Mouse (Mus musculus) gastrocnemius, postnatal 36 days (tissue): ENCODE data around the gene Pla2g3. TPM values are rescaled to one million over a fixed set of nuclear protein-coding genes. Genes with fewer than 3 reads are reported as not detected.

Source experiments
- DNase-seq, 2 experiments: peaks; one replicate each; pipeline ENCODE4 v3.0.0; 2022
- intact Hi-C: fragments of 180-260 bp; cut with DNase I; formaldehyde crosslinking; loops from one replicate; pipeline ENCODE4 v1.15.1; 2025
- total RNA-seq, 2 experiments: library from RNA; stranded (reverse); gene quantifications; 2 replicates each; pipeline ENCODE4 v1.2.3; 2021

Pla2g3 gene
- total RNA-seq, 2 experiments from 2014 or later = 0.10 TPM; not detected in 1

DNA sequence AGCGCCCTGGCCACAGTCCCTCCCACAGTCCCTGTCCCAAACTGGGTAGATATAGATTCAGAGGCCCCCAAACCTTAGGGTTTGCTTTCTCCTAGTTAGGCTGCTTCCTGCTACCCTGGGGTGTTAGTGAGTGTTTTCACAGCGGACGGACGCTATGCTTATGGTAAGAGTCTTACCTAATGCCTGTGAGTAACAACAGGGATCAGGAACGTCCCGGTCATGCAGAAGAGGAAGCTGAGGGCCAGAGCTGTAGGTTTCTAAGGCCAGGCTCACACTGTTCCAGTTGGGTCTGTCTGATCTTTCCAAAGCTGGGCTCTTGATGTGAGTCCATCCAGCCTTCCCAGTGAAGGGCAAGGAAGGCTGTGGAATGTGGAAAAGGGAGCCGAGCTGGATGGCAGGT is 1.7 kb upstream of the Pla2g3 start:
- DNase-seq = no peak
- intact Hi-C loops = no loop called here

DNA sequence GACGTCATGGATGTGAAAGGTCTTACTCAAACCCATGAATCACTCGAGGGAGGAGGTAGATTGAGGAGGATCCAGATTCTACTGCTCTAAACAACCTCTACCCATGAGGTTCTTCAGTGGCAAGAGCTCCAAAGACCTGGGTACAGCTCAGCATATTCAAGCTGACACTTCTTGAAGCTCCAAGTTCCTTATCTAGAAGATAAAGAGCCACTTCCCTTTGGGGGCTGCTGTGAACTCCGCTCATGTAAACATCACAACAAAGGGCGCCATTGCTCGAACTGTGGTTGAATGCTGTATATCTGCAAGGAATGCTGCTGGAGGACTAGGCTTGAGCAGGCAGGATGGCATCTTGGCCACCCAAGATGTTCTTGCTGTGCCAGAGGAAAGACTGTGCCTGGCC is 952 bp downstream of the Pla2g3 start:
- DNase-seq = no peak
- intact Hi-C loops = no loop called here

DNA sequence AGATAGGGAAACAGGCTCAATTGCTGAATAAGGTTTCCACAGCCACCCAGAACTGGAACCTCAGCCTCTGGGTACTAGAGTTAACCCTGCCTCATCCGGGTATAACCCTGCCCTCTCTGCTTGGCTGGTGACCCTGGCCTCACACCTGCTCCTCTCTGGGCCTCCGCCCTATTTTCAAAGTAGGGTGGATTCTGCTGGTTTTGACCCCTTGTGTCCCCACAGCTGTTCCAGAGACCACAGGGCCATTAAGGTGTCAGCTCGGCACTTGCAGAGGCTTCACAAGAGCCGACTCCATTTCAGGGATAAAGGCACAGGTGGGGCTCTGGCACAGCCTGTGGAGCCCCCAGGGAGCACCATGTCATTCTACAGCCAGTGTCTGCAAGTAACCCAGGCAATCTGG is 4.7 kb downstream of the Pla2g3 start:
- intact Hi-C loops = no loop called here

DNA sequence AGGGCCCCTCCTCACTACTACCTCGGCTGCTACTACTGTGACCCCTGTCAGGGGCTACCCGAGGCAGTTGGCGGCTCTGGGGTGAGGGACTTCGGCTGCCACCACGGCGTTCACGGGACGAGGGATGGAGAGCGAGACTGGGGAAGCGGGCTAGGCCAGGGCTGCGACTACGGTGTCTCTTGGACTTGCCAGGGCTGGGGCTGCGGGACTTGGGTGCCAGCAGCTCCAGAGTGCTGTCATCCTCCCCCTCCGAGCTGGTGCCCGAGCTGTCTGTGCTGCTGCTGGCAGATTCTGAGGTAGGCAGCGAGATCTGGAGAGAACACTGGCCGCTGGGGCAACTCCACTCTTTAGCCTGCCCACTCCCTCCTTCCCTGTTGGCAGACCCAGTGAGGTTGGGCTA is 6.8 kb downstream of the Pla2g3 start:
- intact Hi-C loops = no loop called here
- no peak for DNase-seq

More for the DNA sequence above, 4.7 kb downstream of the Pla2g3 start:
- no peak for DNase-seq

DNA sequence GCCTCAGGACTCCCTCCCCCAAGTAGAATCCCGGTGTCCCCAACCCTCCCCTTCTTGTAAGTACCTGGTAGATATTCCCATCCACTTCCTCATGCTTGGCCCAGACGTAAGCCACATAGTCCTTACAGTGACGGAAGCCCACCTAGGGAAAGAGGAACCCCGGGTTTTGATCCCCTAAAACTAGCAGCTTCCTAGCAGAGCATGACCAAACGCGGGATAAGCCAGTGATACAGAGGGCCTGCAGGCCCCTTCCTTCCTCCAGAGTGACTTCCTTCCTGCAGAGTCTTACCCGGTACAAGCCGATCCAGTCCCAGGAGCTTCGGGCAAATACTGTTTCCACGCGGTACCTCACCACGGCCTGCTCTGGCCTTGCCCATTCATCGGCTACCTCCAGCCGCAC is 7.4 kb downstream of the Pla2g3 start:
- intact Hi-C loops = no loop called here

DNA sequence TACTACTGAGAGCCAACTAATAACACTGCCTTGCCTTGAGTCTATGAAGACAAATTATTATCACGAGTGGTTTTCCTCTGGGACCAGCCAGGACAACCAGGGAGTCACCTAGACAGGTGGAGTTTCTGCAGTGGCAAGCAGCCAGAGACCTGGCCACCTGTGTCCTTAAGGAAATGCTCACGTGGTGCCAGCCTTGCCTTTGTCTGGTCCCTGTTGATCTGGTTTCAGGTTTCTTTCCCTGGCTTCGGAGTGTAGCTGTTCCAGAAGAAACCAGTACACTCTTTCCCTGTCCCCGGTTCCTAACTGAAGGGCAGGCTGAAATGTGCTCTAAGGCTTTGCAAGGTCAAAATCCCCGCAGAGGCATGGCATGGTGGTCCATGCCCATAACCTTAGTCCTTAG is 8.7 kb downstream of the Pla2g3 start:
- intact Hi-C loops = no loop called here
- no peak for DNase-seq

More for the DNA sequence above, 7.4 kb downstream of the Pla2g3 start:
- DNase-seq = no peak

DNA sequence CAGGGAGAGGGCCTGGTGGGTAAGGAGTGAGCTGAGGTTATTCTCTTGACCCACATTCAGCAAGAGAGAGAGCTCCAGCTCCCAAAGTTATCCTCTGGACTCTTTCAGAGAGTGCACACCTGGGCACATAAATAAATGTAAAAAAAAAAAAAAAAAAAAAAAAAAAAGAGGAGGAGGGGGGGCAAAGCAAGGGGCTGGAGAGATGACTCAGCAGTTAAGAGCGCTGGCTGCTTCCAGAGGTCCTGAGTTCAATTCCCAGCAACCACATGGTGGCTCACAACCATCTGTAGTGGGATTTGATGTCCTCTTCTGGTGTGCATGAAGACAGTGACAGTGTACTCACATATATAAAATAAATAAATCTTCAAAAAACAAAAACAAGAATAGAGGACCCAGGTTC is 9.2 kb downstream of the Pla2g3 start:
- intact Hi-C loops = no loop called here
- no peak for DNase-seq

DNA sequence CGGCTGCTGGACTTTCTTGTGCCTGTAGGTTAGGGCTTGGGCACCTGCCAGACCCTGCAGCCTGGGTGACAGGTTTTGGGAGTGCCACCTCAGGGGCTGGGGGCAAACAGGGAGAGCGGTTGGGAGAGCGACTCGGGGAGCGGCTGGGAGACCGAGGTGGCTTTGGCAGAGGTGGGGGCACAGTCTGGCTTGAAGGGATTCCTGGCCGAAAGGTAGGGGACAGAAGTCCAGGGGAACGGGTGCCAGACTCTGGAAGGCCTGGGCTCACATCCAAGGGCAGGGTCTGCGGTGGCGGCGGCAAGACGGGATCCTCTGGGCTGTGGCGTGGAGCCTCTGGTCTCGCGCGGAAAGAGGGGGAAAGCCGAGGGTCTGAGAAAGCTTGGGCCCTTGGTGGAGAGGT is 14.0 kb downstream of the Pla2g3 start:
- no peak for DNase-seq
- intact Hi-C loops = no loop called here

DNA sequence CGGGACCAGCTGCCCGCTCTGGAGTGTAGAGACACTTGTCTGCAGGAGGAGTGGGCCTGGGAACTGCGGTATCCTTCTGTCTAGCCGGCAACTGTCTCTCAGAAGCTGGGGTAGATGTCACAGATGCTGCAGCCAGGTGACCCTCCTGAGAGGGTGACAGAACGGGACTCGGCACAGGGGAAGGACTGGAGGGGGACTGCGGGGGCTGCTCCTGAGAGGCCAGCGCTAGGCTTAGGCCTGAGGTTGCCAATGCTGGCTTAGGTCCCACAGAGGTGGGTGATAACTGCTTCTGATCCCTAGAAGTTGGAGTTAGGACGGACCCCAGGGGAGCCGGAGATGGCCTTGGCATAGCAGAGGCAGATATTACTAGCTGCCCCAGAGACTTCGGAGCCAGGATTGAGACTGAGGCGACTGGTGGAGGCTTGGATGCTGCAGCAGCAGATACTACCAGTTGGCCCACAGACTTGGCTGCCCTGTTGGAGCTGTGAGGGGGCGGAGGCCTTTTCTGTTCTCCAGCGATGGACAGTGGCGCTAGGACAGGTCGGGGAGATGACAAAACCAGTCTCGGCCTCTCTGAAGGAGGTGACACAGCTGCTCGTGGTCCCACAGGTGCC is 14.5 kb downstream of the Pla2g3 start:
- intact Hi-C loops = no loop called here
- no peak for DNase-seq

DNA sequence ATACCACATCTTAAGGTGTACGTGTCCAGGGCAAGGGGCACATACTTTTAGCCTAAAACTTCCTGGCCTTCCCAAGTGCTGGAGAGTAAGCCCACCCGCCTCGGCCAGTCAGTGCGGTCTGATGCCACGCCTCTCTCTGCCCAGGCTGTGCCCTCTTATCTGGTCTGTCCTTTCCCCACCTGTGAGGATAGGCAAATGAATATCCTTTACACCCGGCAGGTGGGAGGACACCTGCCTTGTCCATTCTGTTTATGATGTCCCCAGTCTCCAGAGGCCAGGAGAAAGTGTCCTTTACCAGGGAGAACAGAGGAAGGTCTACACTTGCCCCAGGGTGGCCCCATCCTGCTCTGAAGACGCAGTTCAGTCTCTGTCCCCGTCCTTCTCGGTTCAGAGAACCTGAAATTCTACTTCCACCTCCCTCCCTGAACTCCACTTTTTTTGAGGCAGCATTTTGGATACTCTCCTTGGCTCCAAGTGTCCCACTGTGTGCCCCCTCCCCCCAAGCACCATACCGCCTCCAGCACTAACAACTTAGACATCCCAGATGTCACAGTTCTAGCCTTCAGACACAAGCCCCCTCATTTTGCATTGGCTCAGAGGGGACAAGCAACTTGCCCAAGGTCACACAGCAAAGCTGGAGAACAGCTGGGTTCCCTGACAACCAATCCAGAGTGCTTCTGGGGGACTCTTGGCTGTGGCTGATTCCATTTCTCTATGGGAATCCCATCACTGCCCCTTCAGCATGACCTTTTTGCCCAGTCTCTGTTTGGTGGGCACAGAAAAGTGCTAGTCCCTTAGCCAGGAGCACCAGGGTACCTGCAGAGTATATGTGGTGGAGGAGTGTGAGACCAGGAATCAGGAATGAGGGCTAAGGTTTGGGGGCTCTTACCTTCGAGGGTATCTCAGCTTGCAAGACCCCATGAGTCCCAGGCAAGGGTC is 15.9 kb downstream of the Pla2g3 start:
- intact Hi-C loops = no loop called here
- DNase-seq = no peak

DNA sequence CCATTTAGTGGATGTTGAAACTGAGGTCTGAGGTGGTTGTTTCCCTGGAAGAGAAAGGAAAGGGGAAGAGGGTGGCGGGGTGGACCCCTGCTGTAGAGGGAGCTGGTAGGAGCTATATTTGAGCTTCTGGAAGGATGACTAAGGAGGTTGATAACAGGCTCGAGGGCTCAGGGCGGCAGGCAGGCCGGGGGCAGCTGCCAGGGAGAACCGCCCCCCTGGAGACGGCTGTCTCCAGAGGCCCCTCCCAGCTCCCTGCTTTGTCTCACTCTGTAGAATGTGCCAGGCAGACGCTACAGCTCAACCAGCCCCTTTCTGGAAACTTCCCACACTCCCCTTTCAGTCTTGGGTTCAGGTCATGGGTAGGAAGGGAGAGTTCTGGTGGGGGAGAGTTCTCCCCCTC is 20.1 kb downstream of the Pla2g3 start:
- DNase-seq = no peak
- intact Hi-C loops = loop anchor here (5.0 kb wide), 1 partner anchor 121 kb away; no protein-coding TSS in a partner anchor

DNA sequence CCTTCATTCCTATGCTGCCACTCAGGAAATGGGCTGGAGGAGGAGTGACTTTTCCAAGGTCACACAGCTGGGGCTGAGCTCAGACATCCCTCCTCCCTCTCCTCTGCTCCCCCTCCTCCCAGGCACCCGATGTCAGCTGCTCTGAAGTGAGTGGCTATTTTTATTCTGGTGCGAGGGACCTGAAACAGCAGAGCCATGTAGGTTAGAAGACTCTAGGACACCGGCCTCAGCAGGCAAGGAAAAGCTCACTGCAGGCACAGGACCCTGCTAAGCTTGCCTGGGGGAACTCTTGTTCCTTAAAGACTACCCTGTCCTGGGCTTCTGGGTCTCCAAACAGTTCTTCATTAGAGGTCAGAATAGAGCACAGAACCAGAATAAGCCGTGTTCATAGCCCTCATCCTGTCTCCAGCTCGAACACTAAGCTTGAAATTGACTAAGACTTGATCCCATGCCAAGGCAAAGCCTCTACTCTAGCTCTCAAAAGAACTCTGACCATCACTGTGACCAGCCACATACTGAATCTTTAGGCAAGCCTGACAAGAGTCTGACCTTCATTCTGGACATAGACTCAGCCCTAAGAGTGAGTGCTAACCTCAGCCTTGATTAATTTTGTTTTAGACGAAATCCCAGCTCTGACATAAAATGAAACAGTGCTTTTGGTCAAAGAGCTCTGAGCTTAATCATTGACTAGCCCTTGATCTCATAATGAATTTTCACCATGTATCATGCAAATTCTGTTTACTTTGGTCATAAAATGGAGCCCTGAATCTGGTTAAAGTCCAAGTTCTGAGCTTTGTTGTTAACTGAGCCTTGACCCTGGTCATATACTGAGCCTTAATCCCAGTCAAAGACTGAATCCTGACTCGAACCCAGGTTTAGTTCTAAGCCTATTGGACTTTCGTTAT is 21.3 kb downstream of the Pla2g3 start:
- intact Hi-C loops = loop anchor here (5.0 kb wide), 1 partner anchor 122 kb away; no protein-coding TSS in a partner anchor
- DNase-seq = no peak

DNA sequence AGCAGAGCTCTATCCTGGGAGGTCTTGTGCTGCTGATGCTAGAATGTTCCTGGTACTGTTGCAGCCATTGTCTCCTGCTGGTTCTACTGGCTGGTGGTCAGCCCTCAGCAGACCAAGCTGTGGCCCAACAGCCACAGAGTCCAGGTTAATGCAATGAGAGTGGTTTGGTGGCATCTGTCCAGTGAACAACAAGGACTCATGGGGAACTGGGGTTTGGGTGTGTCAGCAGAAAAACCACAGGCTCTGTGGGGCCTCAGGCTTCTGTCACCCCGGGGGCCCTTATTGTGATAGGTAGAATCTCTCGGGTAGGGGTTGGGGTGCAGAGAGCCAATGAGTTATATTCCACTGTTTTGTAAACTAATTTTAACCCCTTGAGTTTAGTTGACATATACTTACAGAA is 22.2 kb downstream of the Pla2g3 start:
- no peak for DNase-seq
- intact Hi-C loops = no loop called here

DNA sequence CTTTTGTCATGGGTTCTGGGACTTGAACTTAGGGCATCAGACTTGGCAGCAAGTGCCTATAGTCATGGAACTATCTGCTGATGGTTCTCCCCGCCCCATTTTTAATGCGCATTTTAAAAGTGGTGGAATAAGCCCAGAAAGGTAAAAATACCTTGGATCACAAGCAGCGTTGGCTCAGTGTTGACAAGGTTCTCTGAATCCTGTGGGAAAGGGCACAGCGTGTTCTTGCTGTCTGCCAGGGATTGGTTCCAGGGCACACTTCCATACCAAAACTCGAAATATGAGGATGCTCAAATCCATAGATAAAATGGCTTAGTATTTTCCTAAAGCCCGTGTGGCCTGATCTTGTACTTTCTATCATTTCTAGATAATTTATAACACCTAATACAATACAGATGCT is 25.2 kb downstream of the Pla2g3 start:
- intact Hi-C loops = no loop called here
- DNase-seq = no peak

DNA sequence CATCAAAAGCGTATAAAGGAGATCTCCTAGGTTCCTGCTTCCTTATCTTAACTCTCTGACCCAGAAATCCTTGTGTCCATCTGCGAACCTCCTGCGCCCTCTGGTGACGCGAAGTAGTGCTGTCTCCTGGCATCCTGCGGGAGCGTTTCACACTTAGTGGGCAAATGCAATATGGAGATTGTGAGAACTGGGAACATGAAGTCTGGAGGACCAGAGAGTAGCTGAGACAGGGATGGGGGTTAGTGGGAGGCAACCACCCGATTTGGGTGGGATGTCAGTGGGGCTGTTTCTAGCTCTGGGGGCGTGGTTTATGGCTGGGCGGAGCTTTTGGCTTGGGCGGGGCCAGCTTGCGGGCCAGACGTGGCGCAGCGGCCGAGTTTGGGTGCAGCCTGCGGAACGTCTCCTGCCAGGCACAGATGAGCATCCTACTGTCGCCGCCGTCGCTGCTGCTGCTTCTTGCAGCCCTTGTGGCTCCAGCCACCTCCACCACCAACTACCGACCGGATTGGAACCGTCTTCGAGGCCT is 26.5 kb downstream of the Pla2g3 start, which contains the start of gene Selenom:
Gene Selenom, plus strand, starts transcription at position 156 of the 526 bp plus-strand sequence.
- peak; percentile 90 to 95 for DNase-seq
- intact Hi-C loops = loop anchor here (1.0 kb wide), 1 partner anchor 40 kb away; no protein-coding TSS in a partner anchor

DNA sequence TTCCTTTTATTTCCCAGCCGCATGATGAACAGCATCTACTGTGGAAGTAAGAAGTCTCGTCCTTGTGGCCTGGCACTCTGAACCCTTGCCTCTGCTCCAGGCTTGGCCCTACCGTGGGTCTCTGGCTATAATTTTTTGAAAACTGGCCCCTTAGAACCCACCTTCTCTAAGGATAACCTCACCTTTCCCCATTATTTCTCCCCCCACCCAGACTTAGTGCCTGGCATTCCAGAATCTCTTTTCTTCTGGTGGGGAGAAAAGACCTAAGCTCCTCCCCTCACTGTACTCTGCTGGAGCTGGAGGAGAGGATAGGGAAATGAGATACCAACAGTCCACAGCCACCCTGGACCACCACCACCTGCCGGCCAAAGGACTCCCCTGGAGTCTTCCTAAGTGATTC is 27.1 kb downstream of the Pla2g3 start:
- no peak for DNase-seq

DNA sequence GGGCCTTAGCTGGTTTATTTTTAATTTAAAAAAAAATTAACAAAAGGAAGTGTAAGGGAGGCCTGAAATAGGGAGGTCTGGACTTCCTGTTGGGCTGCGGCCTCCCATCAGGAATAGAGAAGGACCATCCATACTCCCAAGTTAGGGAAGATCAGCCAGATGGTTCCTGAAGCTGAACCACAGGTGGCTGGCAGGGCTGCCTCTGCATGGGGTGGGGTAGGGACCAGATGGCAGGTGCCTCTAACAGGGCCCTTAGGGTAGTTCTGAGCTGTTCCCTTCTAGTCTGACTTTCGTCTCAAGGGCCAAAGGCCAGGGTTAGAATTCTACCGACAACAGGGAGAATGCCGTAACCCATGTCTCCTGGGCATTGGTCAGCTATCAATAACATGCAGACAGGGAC is 27.6 kb downstream of the Pla2g3 start:
- intact Hi-C loops = no loop called here
- DNase-seq = no peak

More for the DNA sequence above, 27.1 kb downstream of the Pla2g3 start:
- intact Hi-C loops = no loop called here

DNA sequence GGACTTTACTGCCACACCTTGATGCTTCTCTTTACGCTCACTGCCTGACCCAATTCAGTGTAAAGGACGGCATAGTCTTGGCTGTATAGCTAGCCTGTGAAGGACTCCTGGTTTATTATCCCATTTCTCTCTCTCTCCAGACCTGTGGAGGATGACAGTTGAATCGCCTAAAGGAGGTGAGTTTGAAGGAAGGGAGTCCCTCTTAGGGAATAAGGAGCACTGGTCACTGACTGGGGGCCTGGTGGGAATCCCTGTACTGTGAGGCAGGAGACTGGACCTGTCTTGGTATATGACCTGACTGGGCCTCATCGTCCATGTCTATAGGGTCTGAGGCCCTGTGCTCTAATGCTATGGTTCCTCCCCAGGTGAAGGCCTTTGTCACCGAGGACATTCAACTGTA is 28.0 kb downstream of the Pla2g3 start:
- no peak for DNase-seq
- intact Hi-C loops = no loop called here

DNA sequence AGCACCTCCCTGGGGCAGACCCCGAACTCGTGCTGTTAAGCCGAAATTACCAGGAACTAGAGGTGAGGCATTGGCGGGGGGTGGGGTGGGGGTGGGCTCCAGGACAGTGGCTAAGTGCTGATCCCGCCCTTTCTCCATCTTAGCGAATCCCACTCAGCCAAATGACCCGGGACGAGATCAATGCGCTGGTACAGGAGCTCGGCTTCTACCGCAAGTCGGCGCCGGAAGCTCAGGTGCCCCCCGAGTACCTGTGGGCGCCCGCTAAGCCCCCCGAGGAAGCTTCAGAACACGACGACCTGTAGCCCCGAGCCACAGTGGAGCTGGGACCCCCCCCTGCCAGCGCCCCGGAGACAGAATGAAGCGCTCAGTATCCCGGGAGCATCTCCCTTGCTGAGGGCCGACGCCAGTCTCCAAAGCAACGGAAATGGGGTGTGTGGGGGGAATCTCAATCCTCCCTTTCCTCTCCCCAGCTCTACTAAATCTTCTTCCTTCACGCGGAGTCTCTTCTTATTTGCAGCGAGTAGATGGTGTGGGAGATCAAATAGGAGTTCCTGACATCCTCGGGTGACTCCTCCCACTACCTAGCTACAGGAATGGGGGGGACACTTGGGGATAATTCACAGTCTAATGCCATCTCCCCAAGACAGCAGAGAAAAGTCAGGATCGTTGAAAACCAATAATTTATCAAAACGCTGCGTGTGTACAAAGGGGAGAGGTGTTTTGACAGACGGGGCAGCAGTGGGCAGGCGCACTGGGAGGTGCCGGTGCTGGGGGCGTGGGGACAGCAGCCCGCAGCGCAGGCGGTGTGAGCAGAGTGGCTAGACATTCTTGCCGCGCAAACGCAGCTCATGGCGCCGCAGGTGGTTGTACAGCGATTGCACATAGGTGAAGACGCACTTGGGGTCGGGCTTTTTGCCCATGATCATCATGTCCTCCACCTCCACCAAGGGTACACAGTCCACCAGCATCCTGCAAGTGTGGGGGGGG is 29.1 kb downstream of the Pla2g3 start:
- intact Hi-C loops = no loop called here
- no peak for DNase-seq
